Mouse (Mus musculus): ENCODE data around the gene Hivep2. TPM values are rescaled to one million over a fixed set of nuclear protein-coding genes. Genes with fewer than 3 reads are reported as not detected.

Gene Hivep2
- polyA plus RNA-seq, 1 experiment from 2014 or later = 6.3 TPM

GRCm38 (mm10) chr10:13963908-13964500, 1.9 kb upstream of the Hivep2 start:
- Histone ChIP-seq H3K27ac (no peak overlapping the region), H3K4me3 (replicated peaks) (peak overlapping the region; percentile 84), H3K9me3 (no peaks in the 10 kb centered on the region), H3K36me3 (no peaks in the 10 kb centered on the region), H3K4me2 (replicated peaks) (peak overlapping the region; percentile 96), H3K4me1 (replicated peaks) (peaks cover 15% of the 10 kb centered on the region; the same call in 1 of the 2 replicates), H3K9ac (replicated peaks) (peak overlapping the region; percentile 93; the same call in 1 of the 2 replicates), H3K27me3 (peaks cover 17% of the 10 kb centered on the region)
- ATAC-seq = no peak
- WGBS = 5% methylated on average over 8 of the region's 8 CpGs

GRCm38 (mm10) chr10:13964501-13965281, 1.2 kb upstream of the Hivep2 start:
- Histone ChIP-seq H3K27me3 (peaks cover 17% of the 10 kb centered on the region), H3K27ac (peak overlapping the region; percentile 99), H3K4me2 (replicated peaks) (peak overlapping the region; percentile 96), H3K9ac (replicated peaks) (peak overlapping the region; percentile 93), H3K9me3 (no peaks in the 10 kb centered on the region), H3K4me3 (replicated peaks) (peak overlapping the region; percentile 84), H3K4me1 (replicated peaks) (peaks cover 15% of the 10 kb centered on the region; the same call in 1 of the 2 replicates), H3K36me3 (no peaks in the 10 kb centered on the region)
- peak; percentile 24 for ATAC-seq
- WGBS = under 1% methylated on average over 61 of the region's 65 CpGs

- ATAC-seq = peak; percentile 75
- under 1% methylated on average over 48 of the region's 54 CpGs for WGBS
- Histone ChIP-seq H3K4me3 (replicated peaks) (peak overlapping the region; percentile 84), H3K27ac (peak overlapping the region; percentile 99), H3K27me3 (peaks cover 17% of the 10 kb centered on the region), H3K36me3 (no peaks in the 10 kb centered on the region), H3K4me2 (replicated peaks) (peak overlapping the region; percentile 96), H3K9ac (replicated peaks) (peak overlapping the region; percentile 93), H3K4me1 (replicated peaks) (peaks cover 15% of the 10 kb centered on the region; the same call in 1 of the 2 replicates), H3K9me3 (no peaks in the 10 kb centered on the region)
Measured at GRCm38 (mm10) chr10:13965316-13965973, 430 bp upstream of the Hivep2 start.

- peak; percentile 59 for ATAC-seq
- peak overlapping the region; percentile 93 for H3K9ac ChIP-seq (replicated peaks)
Measured at GRCm38 (mm10) chr10:13966830-13967450, 1.1 kb downstream of the Hivep2 start.

GRCm38 (mm10) chr10:13967451-13968233, 1.8 kb downstream of the Hivep2 start:
- under 1% methylated on average over 36 of the region's 36 CpGs for WGBS
- H3K4me2 ChIP-seq (replicated peaks) = peak overlapping the region; percentile 96
- no peaks in the 10 kb centered on the region for H3K9me3 ChIP-seq

More at GRCm38 (mm10) chr10:13966830-13967450, 1.1 kb downstream of the Hivep2 start:
- Histone ChIP-seq H3K27ac (peak overlapping the region; percentile 99), H3K4me3 (replicated peaks) (peak overlapping the region; percentile 84), H3K4me2 (replicated peaks) (peak overlapping the region; percentile 96), H3K36me3 (no peaks in the 10 kb centered on the region), H3K9me3 (no peaks in the 10 kb centered on the region), H3K4me1 (replicated peaks) (peaks cover 15% of the 10 kb centered on the region; the same call in 1 of the 2 replicates), H3K27me3 (peaks cover 14% of the 10 kb centered on the region)
- under 1% methylated on average over 37 of the region's 66 CpGs for WGBS

GRCm38 (mm10) chr10:13968234-13968555, 2.3 kb downstream of the Hivep2 start:
- Histone ChIP-seq H3K4me2 (replicated peaks) (peak overlapping the region; percentile 96), H3K9ac (replicated peaks) (peak overlapping the region; percentile 93), H3K27ac (peak overlapping the region; percentile 99), H3K27me3 (peaks cover 1% of the 10 kb centered on the region), H3K4me1 (replicated peaks) (peaks cover 15% of the 10 kb centered on the region; the same call in 1 of the 2 replicates), H3K9me3 (no peaks in the 10 kb centered on the region), H3K36me3 (no peaks in the 10 kb centered on the region), H3K4me3 (replicated peaks) (peak overlapping the region; percentile 84)
- 13% methylated on average over 5 of the region's 5 CpGs for WGBS
- no peak for ATAC-seq

More at GRCm38 (mm10) chr10:13967451-13968233, 1.8 kb downstream of the Hivep2 start:
- Histone ChIP-seq H3K4me1 (replicated peaks) (peaks cover 15% of the 10 kb centered on the region; the same call in 1 of the 2 replicates), H3K9ac (replicated peaks) (peak overlapping the region; percentile 93), H3K27me3 (peaks cover 7% of the 10 kb centered on the region), H3K4me3 (replicated peaks) (peak overlapping the region; percentile 84), H3K27ac (peak overlapping the region; percentile 99), H3K36me3 (no peaks in the 10 kb centered on the region)
- ATAC-seq = peak; percentile 79

GRCm38 (mm10) chr10:13968989-13969388, 3.1 kb downstream of the Hivep2 start:
- Histone ChIP-seq H3K9me3 (no peaks in the 10 kb centered on the region), H3K36me3 (no peaks in the 10 kb centered on the region), H3K4me3 (replicated peaks) (no peak overlapping the region), H3K4me2 (replicated peaks) (peak overlapping the region; percentile 17), H3K4me1 (replicated peaks) (peaks cover 15% of the 10 kb centered on the region; the same call in 1 of the 2 replicates), H3K27ac (no peak overlapping the region), H3K9ac (replicated peaks) (no peak overlapping the region), H3K27me3 (no peaks in the 10 kb centered on the region)
- no peak for ATAC-seq
- 21% methylated on average over 8 of the region's 8 CpGs for WGBS

- Histone ChIP-seq H3K27ac (no peak overlapping the region), H3K4me3 (replicated peaks) (no peak overlapping the region), H3K9ac (replicated peaks) (no peak overlapping the region), H3K4me1 (replicated peaks) (peaks cover 10% of the 10 kb centered on the region; the same call in 1 of the 2 replicates), H3K4me2 (replicated peaks) (no peak overlapping the region), H3K9me3 (no peaks in the 10 kb centered on the region), H3K36me3 (no peaks in the 10 kb centered on the region), H3K27me3 (no peaks in the 10 kb centered on the region)
- WGBS = 85% methylated on average over 3 of the region's 3 CpGs
- ATAC-seq = no peak
Measured at GRCm38 (mm10) chr10:13970321-13970720, 4.4 kb downstream of the Hivep2 start.

GRCm38 (mm10) chr10:13971268-13971667, 5.4 kb downstream of the Hivep2 start:
- Histone ChIP-seq H3K36me3 (no peaks in the 10 kb centered on the region), H3K4me1 (replicated peaks) (peaks cover 11% of the 10 kb centered on the region), H3K4me2 (replicated peaks) (no peak overlapping the region), H3K4me3 (replicated peaks) (no peak overlapping the region), H3K27ac (no peak overlapping the region), H3K9ac (replicated peaks) (no peak overlapping the region), H3K9me3 (no peaks in the 10 kb centered on the region), H3K27me3 (no peaks in the 10 kb centered on the region)
- ATAC-seq = no peak
- WGBS = 78% methylated on average over 5 of the region's 5 CpGs

- Histone ChIP-seq H3K4me1 (replicated peaks) (peaks cover 10% of the 10 kb centered on the region), H3K9me3 (no peaks in the 10 kb centered on the region), H3K36me3 (no peaks in the 10 kb centered on the region), H3K4me2 (replicated peaks) (no peak overlapping the region), H3K27me3 (no peaks in the 10 kb centered on the region), H3K4me3 (replicated peaks) (no peak overlapping the region), H3K9ac (replicated peaks) (no peak overlapping the region), H3K27ac (no peak overlapping the region)
- 84% methylated on average over 7 of the region's 7 CpGs for WGBS
- ATAC-seq = no peak
Measured at GRCm38 (mm10) chr10:13973563-13974179, 7.8 kb downstream of the Hivep2 start.

GRCm38 (mm10) chr10:13974472-13974871, 8.6 kb downstream of the Hivep2 start:
- Histone ChIP-seq H3K9ac (replicated peaks) (no peak overlapping the region), H3K27ac (no peak overlapping the region), H3K4me3 (replicated peaks) (no peak overlapping the region)

More at GRCm38 (mm10) chr10:13974472-13974871, 8.6 kb downstream of the Hivep2 start:
- peaks cover 7% of the 10 kb centered on the region; the same call in 1 of the 2 replicates for H3K4me1 ChIP-seq (replicated peaks)
- H3K27me3 ChIP-seq = no peaks in the 10 kb centered on the region
- 78% methylated on average over 7 of the region's 7 CpGs for WGBS
- ATAC-seq = no peak
- no peaks in the 10 kb centered on the region for H3K36me3 ChIP-seq
- no peak overlapping the region for H3K4me2 ChIP-seq (replicated peaks)
- H3K9me3 ChIP-seq = no peaks in the 10 kb centered on the region

All from midbrain, embryonic 13.5 days (tissue).